Mouse (Mus musculus): ENCODE results near the gene Kif1a.

Kif1a gene

GRCm38 (mm10) chr1:93092582-93092981 lies 9.2 kb downstream of the Kif1a start:
- DNase-seq: no peak

- no peak for DNase-seq
These were observed 16.6 kb downstream of the Kif1a start for GRCm38 (mm10) chr1:93085136-93085535.

GRCm38 (mm10) chr1:93083420-93084285 lies 18.1 kb downstream of the Kif1a start:
- DNase-seq: no peak

GRCm38 (mm10) chr1:93082121-93082520 lies 19.6 kb downstream of the Kif1a start:
- no peak for DNase-seq

- peak; percentile 22 for DNase-seq
These were observed 20.7 kb downstream of the Kif1a start for GRCm38 (mm10) chr1:93080930-93081589.

- no peak for DNase-seq
These were observed 22.1 kb downstream of the Kif1a start for GRCm38 (mm10) chr1:93079602-93080001.

GRCm38 (mm10) chr1:93072279-93072865 lies 29.4 kb downstream of the Kif1a start:
- no peak for DNase-seq

GRCm38 (mm10) chr1:93071487-93071971 lies 30.2 kb downstream of the Kif1a start:
- DNase-seq: no peak

- no peak for DNase-seq
These were observed 30.9 kb downstream of the Kif1a start for GRCm38 (mm10) chr1:93070881-93071280.

GRCm38 (mm10) chr1:93068553-93068952 lies 33.2 kb downstream of the Kif1a start:
- no peak for DNase-seq

GRCm38 (mm10) chr1:93065654-93066053 lies 36.1 kb downstream of the Kif1a start:
- no peak for DNase-seq

- DNase-seq: no peak
These were observed 38.1 kb downstream of the Kif1a start for GRCm38 (mm10) chr1:93063694-93064093.

GRCm38 (mm10) chr1:93051124-93051833 lies 50.5 kb downstream of the Kif1a start:
- no peak for DNase-seq

- DNase-seq: no peak
These were observed 51.7 kb downstream of the Kif1a start for GRCm38 (mm10) chr1:93050071-93050470.

- DNase-seq: no peak
These were observed 55.5 kb downstream of the Kif1a start for GRCm38 (mm10) chr1:93046153-93046789.

GRCm38 (mm10) chr1:93035981-93036380 lies 65.8 kb downstream of the Kif1a start:
- no peak for DNase-seq

- DNase-seq: no peak
These were observed 67.8 kb downstream of the Kif1a start for GRCm38 (mm10) chr1:93033989-93034388.

GRCm38 (mm10) chr1:93031199-93031598 lies 70.6 kb downstream of the Kif1a start:
- no peak for DNase-seq

GRCm38 (mm10) chr1:93030060-93030459 lies 71.7 kb downstream of the Kif1a start:
- DNase-seq: no peak

- no peak for DNase-seq
These were observed 72.4 kb downstream of the Kif1a start for GRCm38 (mm10) chr1:93029387-93029786.

- no peak for DNase-seq
These were observed 75.2 kb downstream of the Kif1a start for GRCm38 (mm10) chr1:93026600-93026999.

GRCm38 (mm10) chr1:93020602-93021001 lies 81.1 kb downstream of the Kif1a start:
- no peak for DNase-seq

GRCm38 (mm10) chr1:93018716-93019115 lies 83.0 kb downstream of the Kif1a start:
- no peak for DNase-seq

Measured in thymus, postnatal 25 days (tissue).